Mouse (Mus musculus): ENCODE data around the gene Map2k4. TPM values are rescaled to one million over a fixed set of nuclear protein-coding genes. Genes with fewer than 3 reads are reported as not detected.

Map2k4 gene
- polyA plus RNA-seq, 1 experiment from 2014 or later: 30.1 TPM

DNA sequence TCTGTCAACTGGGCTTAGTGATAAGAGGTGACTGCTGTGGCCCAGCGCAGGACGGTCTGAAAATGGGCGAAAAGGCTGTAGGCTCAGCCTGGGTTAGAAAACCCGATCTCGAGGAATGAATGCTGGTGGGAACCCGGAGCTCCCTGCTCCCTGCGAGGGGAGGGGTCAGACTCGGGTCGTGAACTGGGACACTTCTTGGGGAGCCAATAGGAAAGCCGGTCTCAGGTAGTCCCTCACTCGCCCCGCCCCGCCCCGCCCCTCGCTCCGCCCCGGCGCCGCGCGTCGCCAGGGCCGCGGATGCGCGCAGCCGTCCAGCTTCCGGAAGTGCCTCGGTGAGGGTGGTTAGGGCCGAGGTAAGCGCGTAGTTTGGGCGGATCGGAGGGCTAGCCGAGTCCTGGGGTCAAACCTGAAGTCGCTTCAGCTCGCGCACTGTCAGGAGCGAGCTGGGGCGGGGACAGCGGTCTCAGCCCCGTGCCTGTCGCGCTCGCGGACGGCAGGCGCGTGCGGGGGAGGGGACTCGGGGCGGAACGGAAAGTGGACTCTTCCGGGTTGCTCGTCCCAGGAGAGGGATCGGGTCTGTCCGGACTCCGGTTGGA is 18.9 kb upstream of the Map2k4 start, which contains the start of gene Zkscan6:
TSS of gene Zkscan6 (plus strand) at position 267 of the 596 bp plus-strand sequence.
- no peaks in the 10 kb centered on the region for H3K27me3 ChIP-seq (ENCODE audit: control insufficient read depth, insufficient read depth, low read depth, low read length)
- peak within 1 kb of the TSS; percentile 83 for H3K9ac ChIP-seq (ENCODE audit: low read depth, low read length)
- ATAC-seq (ENCODE audit: low read depth): peak; percentile 98
- peak within 1 kb of the TSS; percentile 97 for H3K27ac ChIP-seq (ENCODE audit: low read length)
- under 1% methylated on average over 58 of the region's 58 CpGs for WGBS (ENCODE audit: insufficient replicate concordance)
- H3K4me1 ChIP-seq (ENCODE audit: control insufficient read depth, low read depth, low read length): peaks cover 11% of the 10 kb centered on the region
- H3K9me3 ChIP-seq (replicated peaks; ENCODE audit: control insufficient read depth, low read length): no peaks in the 10 kb centered on the region
- H3K4me3 ChIP-seq (ENCODE audit: low read depth, low read length): peak within 1 kb of the TSS; percentile 89
- H3K4me2 ChIP-seq (ENCODE audit: low read depth, low read length): peak within 1 kb of the TSS; percentile 94
- H3K36me3 ChIP-seq (ENCODE audit: control insufficient read depth, insufficient read depth): no peaks in the 10 kb centered on the region

DNA sequence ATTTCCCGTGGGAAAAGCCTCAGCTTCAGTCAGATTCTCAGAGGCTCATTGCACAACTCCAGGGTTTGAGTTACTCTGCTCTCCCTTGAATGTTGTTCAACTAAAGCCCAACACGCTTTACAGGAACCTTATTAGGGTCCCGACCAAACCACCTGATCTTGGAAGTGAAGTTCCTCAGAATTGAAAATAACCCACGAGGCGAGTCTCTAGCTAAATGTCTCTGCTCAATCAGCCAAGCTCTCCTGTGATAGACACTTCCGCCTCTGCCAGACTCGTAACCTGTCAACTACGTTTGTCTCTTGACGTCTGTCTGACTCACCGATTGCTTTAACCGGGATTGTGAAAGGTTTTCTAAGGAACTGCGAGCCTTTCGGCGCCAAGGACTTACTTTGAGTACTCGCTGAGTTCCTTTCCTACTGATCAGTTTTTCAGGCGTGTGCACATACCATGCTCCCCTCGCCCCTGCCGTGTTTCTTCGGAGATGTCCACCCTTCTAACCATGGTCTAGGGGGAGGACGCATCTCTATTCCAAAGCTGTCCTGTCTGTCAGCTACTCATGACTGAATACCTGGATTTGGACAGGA is 18.3 kb upstream of the Map2k4 start:
- H3K4me2 ChIP-seq (ENCODE audit: low read depth, low read length): peak overlapping the region; percentile 94
- peaks cover 11% of the 10 kb centered on the region for H3K4me1 ChIP-seq (ENCODE audit: control insufficient read depth, low read depth, low read length)
- no peaks in the 10 kb centered on the region for H3K27me3 ChIP-seq (ENCODE audit: control insufficient read depth, insufficient read depth, low read depth, low read length)
- peak overlapping the region; percentile 79 for H3K9ac ChIP-seq (ENCODE audit: low read depth, low read length)
- under 1% methylated on average over 20 of the region's 20 CpGs for WGBS (ENCODE audit: insufficient replicate concordance)
- ATAC-seq (ENCODE audit: low read depth): peak; percentile 31
- H3K36me3 ChIP-seq (ENCODE audit: control insufficient read depth, insufficient read depth): no peaks in the 10 kb centered on the region
- peak overlapping the region; percentile 97 for H3K27ac ChIP-seq (ENCODE audit: low read length)
- H3K9me3 ChIP-seq (replicated peaks; ENCODE audit: control insufficient read depth, low read length): no peaks in the 10 kb centered on the region
- peak overlapping the region; percentile 89 for H3K4me3 ChIP-seq (ENCODE audit: low read depth, low read length)

DNA sequence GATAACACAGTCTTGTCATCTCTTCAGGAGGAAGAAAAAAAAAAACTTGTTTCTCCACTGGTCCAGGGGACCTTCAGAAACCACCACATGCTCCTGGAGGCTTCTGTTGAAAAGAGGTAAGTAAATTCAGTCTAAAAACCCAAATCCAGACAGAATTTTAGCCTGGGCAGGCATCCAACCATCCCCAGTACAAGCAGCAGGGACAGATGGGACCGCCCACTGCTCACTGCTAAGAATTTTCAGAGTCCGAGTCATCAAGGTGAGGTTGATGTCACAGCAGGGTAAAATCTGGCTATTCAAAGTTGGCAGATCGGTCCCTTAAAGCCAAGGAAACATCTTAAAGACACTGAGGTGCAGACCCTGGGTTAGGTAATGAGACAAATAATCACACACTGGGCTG is 13.8 kb upstream of the Map2k4 start:
- no peaks in the 10 kb centered on the region for H3K9me3 ChIP-seq (replicated peaks; ENCODE audit: control insufficient read depth, low read length)

DNA sequence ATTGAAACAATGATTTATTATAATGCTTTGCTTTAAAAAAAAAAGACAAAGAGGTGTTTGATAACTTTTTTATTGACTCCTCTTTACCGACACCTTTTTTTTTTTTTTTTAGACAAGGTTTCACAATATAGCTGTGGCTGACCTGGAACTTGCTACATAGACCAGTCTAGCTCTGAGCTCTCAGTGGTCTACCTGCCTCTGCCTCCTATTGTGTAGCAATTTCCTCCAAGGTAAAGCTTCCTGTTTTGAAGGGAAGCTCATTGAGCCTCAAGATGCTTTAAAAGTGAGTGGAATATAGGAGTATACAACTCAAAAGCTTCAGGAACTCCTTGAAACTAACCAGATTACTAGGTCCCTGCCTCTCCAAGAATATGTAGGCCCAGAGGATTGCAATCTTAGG is 7.8 kb upstream of the Map2k4 start:
- no peak overlapping the region for H3K4me2 ChIP-seq (ENCODE audit: low read depth, low read length)
- no peak for ATAC-seq (ENCODE audit: low read depth)
- no peaks in the 10 kb centered on the region for H3K27me3 ChIP-seq (ENCODE audit: control insufficient read depth, insufficient read depth, low read depth, low read length)
- 61% methylated on average over 1 of the region's 1 CpGs for WGBS (ENCODE audit: insufficient replicate concordance)
- H3K9me3 ChIP-seq (replicated peaks; ENCODE audit: control insufficient read depth, low read length): no peaks in the 10 kb centered on the region
- H3K4me3 ChIP-seq (ENCODE audit: low read depth, low read length): no peak overlapping the region
- H3K36me3 ChIP-seq (ENCODE audit: control insufficient read depth, insufficient read depth): no peaks in the 10 kb centered on the region
- H3K27ac ChIP-seq (ENCODE audit: low read length): no peak overlapping the region
- peaks cover 15% of the 10 kb centered on the region for H3K4me1 ChIP-seq (ENCODE audit: control insufficient read depth, low read depth, low read length)
- no peak overlapping the region for H3K9ac ChIP-seq (ENCODE audit: low read depth, low read length)

More for the DNA sequence above, 13.8 kb upstream of the Map2k4 start:
- Histone ChIP-seq H3K27me3 (ENCODE audit: control insufficient read depth, insufficient read depth, low read depth, low read length) (no peaks in the 10 kb centered on the region), H3K9ac (ENCODE audit: low read depth, low read length) (no peak overlapping the region), H3K4me1 (ENCODE audit: control insufficient read depth, low read depth, low read length) (peaks cover 7% of the 10 kb centered on the region), H3K27ac (ENCODE audit: low read length) (no peak overlapping the region), H3K4me2 (ENCODE audit: low read depth, low read length) (no peak overlapping the region), H3K36me3 (ENCODE audit: control insufficient read depth, insufficient read depth) (no peaks in the 10 kb centered on the region), H3K4me3 (ENCODE audit: low read depth, low read length) (no peak overlapping the region)
- 55% methylated on average over 3 of the region's 3 CpGs for WGBS (ENCODE audit: insufficient replicate concordance)
- no peak for ATAC-seq (ENCODE audit: low read depth)

DNA sequence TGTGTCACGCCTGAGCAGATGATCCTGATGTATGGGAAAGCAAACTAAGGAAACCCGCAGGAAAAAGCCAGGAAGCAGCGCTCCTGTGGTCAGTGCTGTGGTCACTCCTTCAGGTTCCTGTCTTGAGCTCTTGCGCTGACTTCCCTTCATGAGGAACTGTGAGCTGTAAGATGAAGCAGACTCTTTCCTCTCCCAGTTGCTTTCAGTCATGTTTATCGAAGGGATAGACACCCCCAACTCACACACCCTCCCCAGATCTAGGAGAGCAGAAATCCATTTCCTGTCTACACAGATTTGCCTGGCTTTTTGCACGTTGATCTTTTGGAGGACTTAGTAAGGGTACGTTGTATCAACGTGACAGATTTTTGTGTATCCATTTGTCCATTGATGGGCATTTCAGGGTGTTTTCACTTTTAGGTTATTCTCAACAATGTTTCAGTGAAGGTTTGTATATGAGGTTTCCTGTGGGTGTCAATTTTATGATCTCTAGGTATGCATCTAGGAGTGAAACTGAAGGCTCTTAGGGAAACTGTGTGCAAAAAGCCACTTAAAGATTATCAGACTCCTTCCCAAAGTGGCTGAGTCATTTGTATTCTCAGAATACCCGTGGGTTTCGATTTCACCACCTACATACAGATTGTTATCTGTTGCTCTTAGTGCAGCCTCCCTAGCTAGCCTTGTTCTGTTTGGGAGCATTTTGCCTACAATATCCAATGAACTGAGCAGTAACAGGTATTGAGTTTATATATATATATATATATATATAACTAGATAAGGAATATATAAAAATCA is 6.5 kb upstream of the Map2k4 start:
- Histone ChIP-seq H3K4me2 (ENCODE audit: low read depth, low read length) (peak overlapping the region; percentile 59), H3K9me3 (replicated peaks; ENCODE audit: control insufficient read depth, low read length) (no peaks in the 10 kb centered on the region), H3K4me3 (ENCODE audit: low read depth, low read length) (peak overlapping the region; percentile 31), H3K27me3 (ENCODE audit: control insufficient read depth, insufficient read depth, low read depth, low read length) (no peaks in the 10 kb centered on the region), H3K36me3 (ENCODE audit: control insufficient read depth, insufficient read depth) (no peaks in the 10 kb centered on the region), H3K27ac (ENCODE audit: low read length) (peak overlapping the region; percentile 3; the same call in 1 of the 2 replicates), H3K9ac (ENCODE audit: low read depth, low read length) (no peak overlapping the region), H3K4me1 (ENCODE audit: control insufficient read depth, low read depth, low read length) (peaks cover 15% of the 10 kb centered on the region)
- 13% methylated on average over 10 of the region's 10 CpGs for WGBS (ENCODE audit: insufficient replicate concordance)
- ATAC-seq (ENCODE audit: low read depth): peak; percentile 81

DNA sequence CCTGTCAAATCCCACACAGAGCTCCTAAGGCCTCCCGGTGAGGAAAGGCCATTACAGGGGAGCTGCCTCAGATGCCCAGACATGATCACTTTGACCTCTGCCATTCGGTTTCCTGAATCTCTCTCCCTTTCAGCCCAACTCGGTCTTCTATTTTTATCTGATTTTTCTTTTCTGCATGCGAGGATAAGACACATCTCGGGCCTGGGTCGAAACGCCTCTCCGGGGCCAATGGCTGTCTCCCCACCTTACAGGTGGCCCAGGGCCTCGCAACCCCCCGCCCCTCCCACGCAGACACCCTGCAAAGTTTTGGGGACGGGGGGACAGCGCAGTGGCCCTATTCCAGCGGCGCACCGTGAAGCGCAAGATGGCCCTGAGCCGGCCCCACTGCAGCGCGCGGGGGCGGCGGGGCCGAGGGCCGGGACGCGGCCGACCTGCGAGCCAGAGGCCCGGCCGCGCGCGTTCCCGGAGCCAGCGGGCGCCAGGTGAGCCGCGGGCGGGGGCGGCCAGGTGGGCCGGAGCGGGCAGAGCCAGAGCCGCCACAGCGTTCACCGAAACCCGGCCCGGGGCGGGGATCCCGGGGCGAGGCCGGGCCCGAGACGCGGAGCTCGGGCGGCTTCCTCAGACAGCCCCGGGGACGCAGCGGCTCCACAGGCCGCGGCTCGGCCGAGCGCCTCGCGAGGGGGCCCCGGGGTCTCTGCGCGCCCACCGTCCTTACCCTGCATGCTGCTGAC is 511 bp downstream of the Map2k4 start:
- peak overlapping the region; percentile 98 for H3K4me3 ChIP-seq (ENCODE audit: low read depth, low read length)
- H3K9ac ChIP-seq (ENCODE audit: low read depth, low read length): peak overlapping the region; percentile 98
- under 1% methylated on average over 52 of the region's 71 CpGs for WGBS (ENCODE audit: insufficient replicate concordance)
- peak; percentile 68 for ATAC-seq (ENCODE audit: low read depth)
- H3K36me3 ChIP-seq (ENCODE audit: control insufficient read depth, insufficient read depth): no peaks in the 10 kb centered on the region
- H3K27me3 ChIP-seq (ENCODE audit: control insufficient read depth, insufficient read depth, low read depth, low read length): no peaks in the 10 kb centered on the region
- peaks cover 23% of the 10 kb centered on the region for H3K4me1 ChIP-seq (ENCODE audit: control insufficient read depth, low read depth, low read length)
- no peaks in the 10 kb centered on the region for H3K9me3 ChIP-seq (replicated peaks; ENCODE audit: control insufficient read depth, low read length)
- peak overlapping the region; percentile 87 for H3K27ac ChIP-seq (ENCODE audit: low read length)
- peak overlapping the region; percentile 70 for H3K4me2 ChIP-seq (ENCODE audit: low read depth, low read length)

DNA sequence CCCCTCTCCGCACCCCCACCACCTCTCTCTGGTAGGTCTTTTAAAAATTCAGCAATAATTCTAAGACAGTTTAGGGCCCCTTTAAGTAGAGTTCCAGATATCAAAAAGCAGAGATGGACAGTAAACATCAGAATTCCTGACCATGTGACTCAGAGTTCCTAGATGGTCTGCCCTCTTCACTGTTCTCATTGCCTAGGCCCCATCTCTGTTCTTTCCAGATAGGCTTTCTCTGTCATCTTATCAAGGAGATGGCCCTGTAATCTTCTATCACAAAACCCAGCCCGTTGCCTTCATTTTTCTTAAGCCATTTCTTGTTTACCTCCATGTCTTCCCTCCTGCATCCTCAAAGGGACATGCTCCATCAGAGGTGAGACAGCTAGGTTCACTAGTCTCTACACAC is 1.9 kb downstream of the Map2k4 start:
- 36% methylated on average over 2 of the region's 2 CpGs for WGBS (ENCODE audit: insufficient replicate concordance)
- H3K27me3 ChIP-seq (ENCODE audit: control insufficient read depth, insufficient read depth, low read depth, low read length): no peaks in the 10 kb centered on the region
- peak overlapping the region; percentile 70 for H3K4me2 ChIP-seq (ENCODE audit: low read depth, low read length)
- H3K9ac ChIP-seq (ENCODE audit: low read depth, low read length): peak overlapping the region; percentile 16; the same call in 1 of the 2 replicates
- H3K4me1 ChIP-seq (ENCODE audit: control insufficient read depth, low read depth, low read length): peaks cover 23% of the 10 kb centered on the region
- peak overlapping the region; percentile 98 for H3K4me3 ChIP-seq (ENCODE audit: low read depth, low read length)
- H3K27ac ChIP-seq (ENCODE audit: low read length): peak overlapping the region; percentile 63
- H3K9me3 ChIP-seq (replicated peaks; ENCODE audit: control insufficient read depth, low read length): no peaks in the 10 kb centered on the region
- peak; percentile 4; the same call in 1 of the 2 replicates for ATAC-seq (ENCODE audit: low read depth)
- no peaks in the 10 kb centered on the region for H3K36me3 ChIP-seq (ENCODE audit: control insufficient read depth, insufficient read depth)

DNA sequence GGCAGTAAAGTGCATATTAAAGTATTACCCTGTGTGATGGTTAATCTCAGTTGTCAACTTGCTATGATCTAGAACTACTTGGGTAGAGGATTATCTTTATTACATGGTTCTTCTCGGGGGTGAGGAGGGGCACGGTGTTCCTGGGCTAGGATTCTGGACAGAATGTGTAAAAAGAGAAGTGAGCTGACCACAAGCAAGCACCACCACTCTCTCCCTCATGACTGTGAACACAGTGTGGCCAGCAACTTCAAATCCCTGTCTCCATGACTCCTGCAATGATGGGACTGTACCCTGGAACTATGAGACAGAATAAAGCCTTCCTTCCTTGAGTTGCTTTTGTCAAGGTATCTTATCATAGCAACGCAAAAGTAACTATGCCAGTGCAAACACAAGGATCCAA is 6.5 kb downstream of the Map2k4 start:
- H3K9ac ChIP-seq (ENCODE audit: low read depth, low read length): no peak overlapping the region
- H3K27me3 ChIP-seq (ENCODE audit: control insufficient read depth, insufficient read depth, low read depth, low read length): no peaks in the 10 kb centered on the region
- ATAC-seq (ENCODE audit: low read depth): no peak
- no peak overlapping the region for H3K4me3 ChIP-seq (ENCODE audit: low read depth, low read length)
- peaks cover 22% of the 10 kb centered on the region for H3K4me1 ChIP-seq (ENCODE audit: control insufficient read depth, low read depth, low read length)
- no peaks in the 10 kb centered on the region for H3K9me3 ChIP-seq (replicated peaks; ENCODE audit: control insufficient read depth, low read length)
- no peak overlapping the region for H3K4me2 ChIP-seq (ENCODE audit: low read depth, low read length)
- WGBS (ENCODE audit: insufficient replicate concordance): 39% methylated on average over 3 of the region's 3 CpGs
- no peak overlapping the region for H3K27ac ChIP-seq (ENCODE audit: low read length)
- H3K36me3 ChIP-seq (ENCODE audit: control insufficient read depth, insufficient read depth): 0 out of 2 replicates have a peak, but pooled peaks cover 3% of the 10 kb centered on the region

Measured in liver, embryonic 16.5 days (tissue).